Mouse (Mus musculus) thymus, postnatal 14 days (tissue): ENCODE results near the gene Mt1.
"Not testable (repeated sequence)": the region's sequence is repeated elsewhere in the genome, so short reads cannot be mapped to it uniquely, and the experiment has no call there.

ENCODE experiments used
- DNase-seq: peaks from one replicate; pipeline ENCODE4 v3.0.0; 2021

Mt1 gene

GRCm38 (mm10) chr8:94178857-94179712, at the start of gene Mt1:
TSS of gene Mt1 (plus strand) at chr8:94179082.
- no peak for DNase-seq

GRCm38 (mm10) chr8:94129133-94129789, 49.6 kb upstream of the Mt1 start:
- DNase-seq = no peak

DNA sequence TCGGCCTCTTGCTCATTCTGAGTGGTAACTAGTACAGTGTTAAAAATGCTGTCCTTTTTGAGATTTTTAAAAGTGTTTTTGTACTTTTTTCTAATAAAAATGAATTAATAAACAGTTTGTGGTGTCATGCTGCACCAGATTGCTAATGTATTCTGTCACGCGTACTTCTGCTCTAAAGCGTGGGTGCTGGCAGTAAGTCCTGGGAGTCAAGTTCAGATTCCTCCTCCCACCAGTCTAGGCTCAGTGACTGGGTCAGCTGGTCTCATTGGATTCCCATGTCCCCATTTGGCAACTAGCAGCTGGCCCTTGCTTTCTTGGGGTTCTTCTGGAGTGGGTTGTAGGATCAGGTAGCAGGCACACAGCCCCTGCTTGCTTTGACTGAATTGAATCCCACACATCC, 48.8 kb upstream of the Mt1 start:
- no peak for DNase-seq

DNA sequence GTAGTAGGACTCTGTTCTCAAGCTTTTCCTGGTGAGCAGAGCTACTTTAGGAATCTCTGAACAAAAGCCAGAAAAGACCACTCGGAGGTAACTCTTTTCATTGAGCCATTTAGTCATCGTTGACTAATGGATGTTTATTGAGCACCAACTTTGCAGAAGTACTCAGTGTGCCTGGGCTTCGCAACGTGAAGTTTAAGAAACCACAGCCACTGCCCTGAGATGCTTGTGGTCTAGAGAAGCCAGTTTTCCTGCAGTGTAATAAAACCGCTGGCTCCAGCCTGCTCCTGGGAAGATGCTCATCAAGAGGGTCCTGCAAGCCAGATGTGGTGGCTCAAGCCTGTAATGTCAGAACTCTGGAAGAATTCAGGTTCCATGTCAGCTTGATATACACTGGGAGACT, 46.8 kb upstream of the Mt1 start:
- no peak for DNase-seq

DNA sequence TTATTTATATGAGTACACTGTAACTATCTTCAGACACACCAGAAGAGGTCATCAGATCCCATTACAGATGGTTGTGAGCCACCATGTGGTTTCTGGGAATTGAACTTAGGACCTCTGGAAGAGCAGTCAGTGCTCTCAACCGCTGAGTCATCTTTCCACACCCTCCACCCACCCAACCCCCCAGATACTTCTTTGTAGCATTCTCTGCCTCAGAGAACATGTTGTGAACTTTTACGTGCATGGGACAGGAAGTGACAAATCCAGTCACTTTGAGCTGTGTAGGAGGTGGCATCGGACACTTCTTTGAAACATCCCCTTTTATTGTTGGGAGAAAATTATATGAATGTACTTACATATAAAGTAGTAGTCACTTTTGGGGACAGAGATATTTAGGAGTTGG, 44.3 kb upstream of the Mt1 start:
- DNase-seq = not testable (repeated sequence)

- no peak for DNase-seq
Observed at GRCm38 (mm10) chr8:94135556-94135955, 43.3 kb upstream of the Mt1 start.

DNA sequence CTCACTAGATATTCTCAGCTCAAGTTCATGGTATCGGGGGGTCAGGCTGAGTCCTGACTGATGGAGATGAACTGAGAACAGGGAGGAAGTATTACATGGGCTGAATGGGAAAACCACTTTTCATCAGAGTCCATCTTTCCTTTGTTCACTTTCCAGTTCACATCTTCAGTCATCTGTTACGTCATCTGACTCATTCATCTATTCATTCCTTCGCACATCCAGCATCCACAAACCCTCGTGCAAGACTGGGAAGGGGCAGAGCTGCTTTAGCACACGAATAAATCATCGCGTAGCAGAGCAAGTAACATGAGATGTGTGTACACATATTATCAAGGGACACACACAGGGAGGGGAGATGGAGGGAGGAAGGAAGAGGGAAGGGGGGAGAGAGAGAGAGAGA, 42.7 kb upstream of the Mt1 start:
- no peak for DNase-seq

DNA sequence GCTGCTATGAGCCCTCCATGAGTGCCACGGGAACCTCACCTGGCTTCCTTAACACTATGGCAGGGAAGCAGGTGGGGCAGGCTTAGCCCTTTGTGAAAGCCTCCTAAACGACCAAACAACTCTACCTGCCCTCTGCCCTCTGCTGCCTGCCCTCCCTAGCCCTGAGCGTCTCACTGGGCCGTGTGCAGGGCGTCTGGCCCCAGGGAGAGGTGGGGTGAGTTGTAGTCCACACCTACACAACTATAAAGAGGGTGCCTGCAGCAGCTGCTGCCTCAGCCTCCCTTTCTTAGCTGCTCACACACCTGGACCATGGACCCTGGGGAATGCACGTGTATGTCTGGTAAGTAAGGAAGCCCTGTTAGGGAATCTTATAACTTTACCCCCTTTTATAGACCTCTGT, 41.9 kb upstream of the Mt1 start, which contains the start of gene Mt4:
Gene Mt4 (plus strand): TSS at position 265 of the 400 bp plus-strand sequence.
- no peak for DNase-seq

DNA sequence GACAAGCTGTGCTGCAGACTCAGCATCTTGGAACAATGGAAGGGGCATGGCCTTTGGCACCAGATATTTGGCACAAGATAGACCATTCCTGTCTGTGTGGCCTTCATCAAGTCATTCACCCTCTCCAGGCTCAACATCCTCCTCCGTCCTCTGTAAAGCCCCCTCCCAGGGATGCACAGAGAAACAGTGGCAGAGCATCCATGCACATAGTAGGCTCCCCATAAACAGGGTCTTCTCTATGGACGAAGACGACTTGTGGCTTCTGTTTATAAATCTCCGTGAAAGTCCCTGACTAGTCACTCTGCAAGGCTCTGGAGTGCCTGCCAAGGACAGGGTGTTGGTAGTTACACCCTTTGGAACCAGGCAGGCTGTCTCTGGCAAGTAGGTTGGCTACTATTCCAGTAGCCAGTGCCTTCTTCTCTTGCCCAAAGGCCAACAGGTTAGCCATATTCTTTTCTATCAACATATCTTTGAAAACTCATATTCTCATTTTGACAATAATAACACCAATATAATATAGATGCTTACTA, 38.6 kb upstream of the Mt1 start:
- DNase-seq = no peak

GRCm38 (mm10) chr8:94148236-94148635, 30.6 kb upstream of the Mt1 start:
- no peak for DNase-seq

DNA sequence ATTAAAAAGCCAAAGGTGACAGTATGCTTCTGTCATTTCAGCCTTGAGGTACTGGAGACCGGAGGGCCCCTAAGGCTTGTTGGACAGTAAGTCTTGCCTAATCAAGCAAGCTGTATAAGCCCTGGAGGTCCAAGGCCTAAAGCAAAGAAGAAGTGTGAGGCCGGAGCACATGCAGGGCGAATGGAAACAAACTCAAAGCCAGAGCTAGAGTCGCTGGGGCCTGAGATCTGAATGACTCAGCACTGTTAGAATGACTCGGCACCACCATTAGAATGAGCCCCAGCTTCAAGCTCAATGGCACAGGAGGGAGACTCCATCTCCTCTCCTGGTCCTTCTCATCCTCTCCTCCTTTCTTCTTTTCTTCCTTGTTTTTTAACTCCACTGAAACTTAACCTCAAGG, 28.0 kb upstream of the Mt1 start:
- no peak for DNase-seq

GRCm38 (mm10) chr8:94152513-94153300, 26.2 kb upstream of the Mt1 start, which contains the start of gene Mt3:
TSS of gene Mt3 (plus strand) at chr8:94152607.
- peak; percentile 35 for DNase-seq

GRCm38 (mm10) chr8:94153451-94153850, 25.4 kb upstream of the Mt1 start:
- no peak for DNase-seq

DNA sequence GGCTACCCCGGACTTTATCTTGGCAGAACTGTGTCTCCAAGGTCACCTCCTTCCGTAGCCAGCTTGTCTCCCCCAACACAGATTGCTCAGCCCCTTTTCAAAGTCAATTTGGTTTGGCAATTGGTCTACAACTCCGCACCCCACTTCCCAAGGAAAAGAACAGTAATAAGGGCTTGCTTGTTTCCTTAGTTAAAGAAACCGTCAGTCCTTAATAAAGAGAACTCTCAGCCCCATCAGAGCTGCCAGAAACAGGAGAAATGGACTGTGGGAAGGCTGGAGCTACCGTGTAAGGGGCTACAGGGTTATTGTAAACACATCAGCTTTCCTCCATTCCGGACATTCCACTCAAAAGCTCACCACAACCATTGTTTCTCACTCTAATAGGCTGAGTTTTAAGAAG, 24.3 kb upstream of the Mt1 start:
- no peak for DNase-seq

- DNase-seq = no peak
Observed at GRCm38 (mm10) chr8:94156092-94156491, 22.8 kb upstream of the Mt1 start.

DNA sequence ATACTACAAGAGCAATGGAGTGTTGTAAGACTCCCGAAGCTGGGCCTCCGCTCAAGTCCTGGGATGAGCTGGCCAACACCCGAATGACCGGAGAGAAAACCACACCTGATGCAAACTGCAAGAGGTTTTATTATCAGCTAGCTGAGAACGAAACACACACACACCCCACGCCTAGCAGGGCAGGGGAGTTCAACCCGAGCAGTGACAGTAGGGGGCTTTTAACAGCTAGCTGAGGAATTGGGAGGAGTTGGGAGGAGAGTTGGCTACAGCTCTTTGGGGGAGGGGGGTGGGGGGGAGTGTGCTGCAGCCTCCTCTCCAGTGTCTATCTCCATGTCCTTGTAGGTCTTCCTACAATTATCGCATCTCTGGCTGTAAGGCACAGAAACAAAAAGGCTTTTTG, 13.1 kb upstream of the Mt1 start:
- DNase-seq = not testable (repeated sequence)

- peak; percentile 82 for DNase-seq
Observed at GRCm38 (mm10) chr8:94167244-94167643, 11.6 kb upstream of the Mt1 start.

DNA sequence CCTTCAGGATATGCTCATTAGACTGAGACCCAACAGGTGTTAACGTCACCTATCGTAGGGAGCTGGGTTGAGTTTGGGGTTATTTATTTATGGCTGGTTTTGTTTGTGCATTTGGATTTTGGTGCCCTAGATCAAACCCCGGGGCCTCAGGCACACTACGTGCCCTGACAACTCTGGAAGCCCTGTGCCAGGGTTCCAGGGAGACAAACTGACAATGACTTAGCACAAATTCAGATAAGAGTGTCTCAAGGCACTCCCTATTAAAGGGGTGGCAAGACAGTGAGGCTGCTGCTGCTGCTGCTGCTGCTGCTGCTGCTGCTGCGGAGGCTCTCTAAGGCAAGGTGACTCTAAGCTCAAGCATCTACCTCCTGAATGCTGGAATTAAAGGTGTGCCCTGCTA, 9.3 kb upstream of the Mt1 start:
- DNase-seq = no peak

DNA sequence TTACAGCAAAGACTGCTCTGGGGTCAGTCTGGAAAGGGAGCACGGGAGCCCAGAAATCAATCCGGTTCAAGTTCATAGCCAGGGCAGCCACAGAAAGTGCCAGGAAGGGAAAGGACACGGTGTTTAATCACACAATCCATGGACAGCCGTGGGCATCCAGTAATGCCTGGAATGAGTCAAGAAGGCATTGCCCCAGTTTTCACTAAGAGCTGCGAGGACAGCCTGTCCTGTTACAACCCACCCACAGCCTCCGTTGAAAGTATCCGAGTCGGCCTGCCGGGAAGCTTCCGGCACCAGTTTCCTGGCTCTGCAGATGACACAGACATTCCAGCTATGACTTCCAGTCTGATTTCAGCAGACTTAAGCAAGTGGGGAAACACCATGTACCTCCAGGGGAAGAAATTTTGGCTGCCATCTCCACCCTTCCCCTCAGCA, 7.5 kb upstream of the Mt1 start:
- DNase-seq = no peak

DNA sequence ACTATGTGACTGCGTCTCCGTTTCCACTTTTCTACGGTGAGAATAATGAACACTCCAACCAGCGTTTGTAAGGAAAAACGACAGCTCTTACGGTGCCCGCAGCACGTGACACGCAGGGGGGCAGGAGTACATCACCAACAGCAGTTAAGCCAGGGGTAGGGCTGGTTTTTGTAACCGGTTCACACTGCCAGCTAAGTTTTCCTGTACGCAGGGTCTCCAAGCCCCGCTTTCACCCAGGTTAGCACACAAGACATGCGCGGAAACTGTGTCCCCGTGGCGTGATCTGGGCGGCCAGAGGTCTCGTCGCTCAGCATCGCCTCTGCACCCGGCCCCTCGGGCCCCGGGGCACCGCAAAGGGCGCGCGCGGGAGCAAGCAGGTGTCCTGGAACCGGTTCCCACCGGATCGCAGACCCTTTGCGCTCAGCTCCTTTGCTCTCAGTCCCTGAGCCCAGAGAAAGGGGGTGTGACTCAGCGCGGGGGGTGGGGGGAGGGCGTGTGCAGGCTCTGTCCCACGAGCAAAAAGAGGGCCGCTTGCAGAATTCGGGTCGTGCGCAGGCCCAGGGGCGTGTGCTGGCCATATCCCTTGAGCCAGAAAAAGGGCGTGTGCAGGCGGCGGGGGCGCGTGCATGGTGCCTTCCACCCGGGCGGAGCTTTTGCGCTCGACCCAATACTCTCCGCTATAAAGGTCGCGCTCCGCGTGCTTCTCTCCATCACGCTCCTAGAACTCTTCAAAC, 6.6 kb upstream of the Mt1 start, which contains the start of gene Mt2:
Gene Mt2 (plus strand): TSS at position 590 of the 734 bp plus-strand sequence.
- no peak for DNase-seq

DNA sequence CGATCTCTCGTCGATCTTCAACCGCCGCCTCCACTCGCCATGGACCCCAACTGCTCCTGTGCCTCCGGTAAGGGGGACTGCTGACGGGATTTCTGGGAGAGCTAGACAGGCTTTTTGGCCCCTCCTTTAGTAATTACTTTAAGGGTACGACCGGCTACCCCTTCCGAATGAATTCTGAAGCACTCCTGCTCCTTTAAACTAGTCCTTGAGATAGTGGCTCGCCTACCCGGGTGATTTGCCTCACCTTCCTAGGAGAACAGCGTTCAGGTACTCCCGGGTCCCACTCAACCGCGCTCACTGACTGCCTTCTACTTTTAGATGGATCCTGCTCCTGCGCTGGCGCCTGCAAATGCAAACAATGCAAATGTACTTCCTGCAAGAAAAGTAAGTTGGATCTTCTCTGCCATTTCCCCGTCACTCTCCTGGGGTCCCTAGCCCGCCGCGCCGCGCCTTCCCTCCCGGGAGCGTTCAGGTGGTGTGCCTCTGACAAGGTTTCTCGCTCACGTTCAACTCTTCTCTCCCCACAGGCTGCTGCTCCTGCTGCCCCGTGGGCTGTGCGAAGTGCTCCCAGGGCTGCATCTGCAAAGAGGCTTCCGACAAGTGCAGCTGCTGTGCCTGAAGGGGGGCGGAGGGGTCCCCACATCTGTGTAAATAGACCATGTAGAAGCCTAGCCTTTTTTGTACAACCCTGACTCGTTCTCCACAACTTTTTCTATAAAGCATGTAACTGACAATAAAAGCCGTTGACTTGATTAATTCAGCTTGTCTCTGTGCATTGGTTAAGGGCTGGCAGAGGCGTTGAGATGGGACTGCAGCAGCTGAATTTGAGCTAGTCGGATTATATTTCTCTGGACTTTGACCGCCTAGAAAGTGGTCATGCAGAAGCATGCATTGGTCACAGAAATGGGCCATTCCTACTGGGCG, 5.8 kb upstream of the Mt1 start:
- peak; percentile 61 for DNase-seq
